Mouse (Mus musculus) bone marrow macrophage, adult 2 months (primary cell): ENCODE measurements around the gene Cyp2b10.

Experiments used
- CTCF ChIP-seq: IDR thresholded peaks from 2 replicates; pipeline ENCODE4 v1.5.1; 2012; ENCODE audit warnings: low read depth, mild to moderate bottlenecking, low read length, moderate library complexity
- POLR2A ChIP-seq: IDR thresholded peaks from 2 replicates; pipeline ENCODE4 v1.6.1; 2012; ENCODE audit warnings: mild to moderate bottlenecking, low read depth, low read length, borderline replicate concordance

GRCm38 (mm10) chr7:25863756-25864155 is 33.7 kb upstream of the Cyp2b10 start:
- TF ChIP-seq CTCF (no peak), POLR2A (no peak)
